Mouse (Mus musculus) heart, embryonic 16.5 days (tissue): Measurements from ENCODE around the gene Acot7. TPM values are rescaled to one million over a fixed set of nuclear protein-coding genes. Genes with fewer than 3 reads are reported as not detected.

ENCODE experiments used
- ATAC-seq: fragments of 200-750 bp; cut with Nextera tagmentation; replicated peaks from 2 replicates; pipeline ENCODE4 v1.8.0; 2017; ENCODE audit warnings: moderate number of reproducible peaks; ENCODE audit not compliant: insufficient read depth, low FRiP score; ENCODE audit errors: extremely low read depth
- H3K27ac ChIP-seq: fragments of 300-500 bp; sonication (generic); 2 replicates; pipeline ENCODE4 v1.5.1; 2014; ENCODE audit warnings: mild to moderate bottlenecking, low read length, control low read depth, moderate library complexity
- H3K27me3 ChIP-seq: fragments of 300-500 bp; sonication (generic); 2 replicates; pipeline ENCODE4 v1.6.1; 2014; ENCODE audit warnings: low read length, mixed read lengths; ENCODE audit not compliant: control insufficient read depth, insufficient read depth
- H3K36me3 ChIP-seq: fragments of 300-500 bp; sonication (generic); 2 replicates; pipeline ENCODE4 v1.6.1; 2014; ENCODE audit not compliant: control insufficient read depth, insufficient read depth
- H3K4me1 ChIP-seq: fragments of 300-500 bp; sonication (generic); 2 replicates; pipeline ENCODE4 v1.6.1; 2014; ENCODE audit warnings: low read length, mixed read lengths; ENCODE audit not compliant: control insufficient read depth, insufficient read depth
- H3K4me2 ChIP-seq: fragments of 300-500 bp; sonication (generic); 2 replicates; pipeline ENCODE4 v1.6.1; 2014; ENCODE audit warnings: low read depth, mild to moderate bottlenecking, control low read depth, low read length
- H3K4me3 ChIP-seq: fragments of 300-500 bp; sonication (generic); 2 replicates; pipeline ENCODE4 v1.5.1; 2014; ENCODE audit warnings: mild to moderate bottlenecking, control low read depth, low read length
- H3K9ac ChIP-seq: fragments of 300-500 bp; sonication (generic); 2 replicates; pipeline ENCODE4 v1.6.1; 2014; ENCODE audit warnings: low read length, control low read depth
- H3K9me3 ChIP-seq: fragments of 300-500 bp; sonication (generic); replicated peaks from 2 replicates; pipeline ENCODE4 v1.6.1; 2016; ENCODE audit warnings: low read length; ENCODE audit not compliant: control insufficient read depth
- WGBS: fragments of 180-500 bp; shearing (Covaris S2); extraction: QIAGEN DNeasy Blood & Tissue Kit; methylation state at CpG from one replicate; pipeline ENCODE4 v1.1.7; 2014; 5-methylcytosine and 5-hydroxymethylcytosine counted together
- polyA plus RNA-seq: library from polyadenylated mRNA; unstranded; fragments of >200 nt; fragmentation: Nextera tagmentation; extraction: Ambion mirVana; gene quantifications from 2 replicates; pipeline ENCODE4 v1.2.1, GENCODE M21; 2015

The Acot7 gene
- polyA plus RNA-seq, 1 experiment from 2014 or later, result 67.7 TPM

DNA sequence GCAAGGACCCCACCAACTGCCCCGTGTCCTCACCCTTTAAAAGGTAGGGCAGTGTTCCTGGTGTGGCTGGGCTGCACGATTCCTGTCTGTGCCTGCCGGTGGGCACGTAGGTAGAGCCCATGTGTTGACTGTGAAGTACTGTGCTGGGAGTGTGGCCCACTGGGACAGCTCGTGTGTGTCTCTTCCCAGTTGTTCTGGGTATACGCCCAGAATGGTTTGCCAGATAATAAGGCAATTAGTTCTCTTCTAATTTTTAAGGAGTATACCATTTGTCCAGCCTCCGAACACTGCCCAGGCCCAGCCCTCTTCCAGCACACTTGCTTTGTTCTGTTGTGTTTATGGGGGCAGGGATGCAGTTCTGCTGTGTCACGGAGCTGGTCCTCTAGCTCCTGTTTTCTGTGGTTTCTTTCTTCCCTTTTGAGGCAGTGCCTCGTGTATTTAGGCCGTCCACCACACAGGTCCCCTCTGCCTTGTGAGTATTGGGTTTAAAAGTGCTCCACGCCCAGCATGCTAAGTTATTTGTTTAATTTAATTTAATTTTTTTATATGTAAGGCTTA is 12.2 kb downstream of the Acot7 start:
- WGBS, result 62% methylated on average over 11 of the region's 11 CpGs
- Histone ChIP-seq H3K9me3 (no peaks in the 10 kb centered on the region), H3K36me3 (no peaks in the 10 kb centered on the region), H3K27me3 (no peaks in the 10 kb centered on the region), H3K9ac (no peak overlapping the region), H3K4me3 (no peak overlapping the region), H3K4me2 (no peak overlapping the region), H3K27ac (peak overlapping the region; percentile 17), H3K4me1 (peaks cover 43% of the 10 kb centered on the region)
- ATAC-seq, result no peak

DNA sequence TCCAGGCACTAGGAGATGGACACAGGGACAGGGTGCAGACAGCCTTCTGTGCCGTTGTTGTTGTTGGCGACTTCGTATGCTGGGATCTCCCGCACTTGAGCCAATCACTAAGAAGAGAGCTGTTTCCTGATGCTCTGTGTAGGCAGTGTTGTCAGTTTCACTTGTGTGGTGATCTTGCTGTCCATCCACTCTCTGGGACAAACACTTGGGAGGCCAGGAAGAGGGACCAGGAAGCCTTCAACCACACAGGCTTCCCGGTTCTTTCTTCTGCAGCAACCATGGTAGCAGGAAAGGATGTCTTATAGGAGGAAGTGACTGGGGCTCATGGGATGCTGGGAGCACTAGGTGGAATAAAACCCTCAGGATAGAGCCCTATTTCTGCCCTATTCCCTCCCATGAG is 12.8 kb downstream of the Acot7 start:
- no peak for ATAC-seq
- Histone ChIP-seq H3K4me1 (peaks cover 38% of the 10 kb centered on the region), H3K4me2 (no peak overlapping the region), H3K36me3 (no peaks in the 10 kb centered on the region), H3K27ac (peak overlapping the region; percentile 17), H3K9me3 (no peaks in the 10 kb centered on the region), H3K27me3 (no peaks in the 10 kb centered on the region), H3K9ac (no peak overlapping the region; the same call in 1 of the 2 replicates), H3K4me3 (no peak overlapping the region)
- 52% methylated on average over 5 of the region's 5 CpGs for WGBS

DNA sequence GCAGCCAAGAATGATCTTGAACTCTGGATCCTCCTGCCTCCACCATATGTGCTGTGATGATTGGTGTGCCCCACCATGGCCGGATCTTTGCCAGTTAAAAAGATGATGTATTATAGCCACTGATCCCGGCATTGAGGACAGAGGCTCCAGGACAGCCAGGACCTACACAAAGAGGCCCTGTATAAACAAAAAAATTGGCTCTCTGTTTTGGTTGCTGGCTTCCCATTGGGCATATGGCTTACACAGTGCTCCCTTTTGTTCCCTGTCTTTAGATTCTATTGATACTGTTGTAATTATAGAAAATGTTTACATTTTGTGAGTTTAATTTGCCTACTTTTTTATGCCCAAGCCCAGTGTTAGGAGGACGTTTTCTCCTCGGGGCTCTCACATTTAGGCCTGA is 14.6 kb downstream of the Acot7 start:
- no peaks in the 10 kb centered on the region for H3K9me3 ChIP-seq
- WGBS, result 64% methylated on average over 4 of the region's 4 CpGs
- H3K27ac ChIP-seq, result no peak overlapping the region
- H3K4me2 ChIP-seq, result no peak overlapping the region
- no peak overlapping the region for H3K4me3 ChIP-seq
- no peaks in the 10 kb centered on the region for H3K27me3 ChIP-seq
- H3K36me3 ChIP-seq, result no peaks in the 10 kb centered on the region
- ATAC-seq, result no peak
- no peak overlapping the region for H3K9ac ChIP-seq
- peaks cover 22% of the 10 kb centered on the region for H3K4me1 ChIP-seq

DNA sequence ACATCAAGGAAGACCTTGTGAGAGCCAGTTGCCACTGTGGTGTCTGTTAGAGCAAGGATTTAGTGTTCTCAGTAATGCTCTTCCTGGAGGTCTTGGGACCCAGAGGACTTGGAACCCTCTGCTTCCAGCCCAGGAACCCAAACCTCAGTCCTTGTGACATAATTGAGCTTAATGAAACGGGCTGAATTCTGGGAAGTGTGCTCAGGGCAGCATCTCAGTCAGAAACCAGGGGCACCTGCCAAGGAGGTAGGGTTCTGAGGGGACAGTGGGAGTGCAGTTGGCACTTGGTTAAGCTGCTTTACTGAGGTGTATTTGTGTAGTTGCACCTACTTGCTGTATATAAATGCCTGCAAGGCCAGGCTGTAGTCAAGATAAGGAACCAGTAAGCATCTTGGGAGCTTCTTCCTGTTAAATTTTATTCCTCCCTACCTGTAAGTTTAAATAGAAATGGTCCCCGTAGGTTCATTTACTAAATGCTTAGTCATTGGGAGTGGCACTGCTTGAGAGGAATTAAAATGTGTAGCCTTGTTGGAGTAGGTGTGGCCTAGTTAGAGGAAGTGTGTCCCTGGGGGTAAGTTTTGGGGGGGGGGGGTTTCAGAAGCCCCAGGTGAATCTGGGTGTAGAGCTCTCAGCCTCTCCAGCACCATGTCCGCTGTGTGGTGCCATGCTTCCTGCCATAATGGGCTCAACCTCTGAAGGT is 16.7 kb downstream of the Acot7 start:
- Histone ChIP-seq H3K4me3 (no peak overlapping the region), H3K36me3 (no peaks in the 10 kb centered on the region), H3K27me3 (no peaks in the 10 kb centered on the region), H3K27ac (no peak overlapping the region), H3K9ac (no peak overlapping the region), H3K4me2 (no peak overlapping the region), H3K9me3 (no peaks in the 10 kb centered on the region), H3K4me1 (peaks cover 20% of the 10 kb centered on the region)
- ATAC-seq, result no peak
- 76% methylated on average over 3 of the region's 3 CpGs for WGBS

DNA sequence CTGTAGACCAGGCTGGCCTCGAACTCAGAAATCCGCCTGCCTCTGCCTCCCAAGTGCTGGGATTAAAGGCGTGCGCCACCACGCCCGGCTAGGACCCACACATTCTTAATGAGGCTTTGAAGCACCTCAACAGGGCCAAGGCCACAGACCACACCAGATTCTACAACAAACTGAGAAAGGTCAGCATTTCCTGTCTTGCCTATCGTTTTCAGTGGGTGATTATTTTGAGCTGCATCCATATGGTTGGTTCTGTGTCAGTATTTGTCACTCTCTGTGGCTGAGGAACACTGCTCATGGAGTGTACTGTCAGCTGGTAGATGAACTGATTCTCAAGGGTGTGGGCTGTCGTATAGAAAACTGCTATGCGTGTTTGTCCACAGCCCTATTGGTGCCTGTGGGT is 18.3 kb downstream of the Acot7 start:
- peaks cover 9% of the 10 kb centered on the region; the same call in 1 of the 2 replicates for H3K4me1 ChIP-seq
- no peak overlapping the region for H3K4me3 ChIP-seq
- 91% methylated on average over 8 of the region's 9 CpGs for WGBS
- no peaks in the 10 kb centered on the region for H3K9me3 ChIP-seq
- H3K36me3 ChIP-seq, result no peaks in the 10 kb centered on the region
- H3K9ac ChIP-seq, result no peak overlapping the region
- ATAC-seq, result no peak
- H3K4me2 ChIP-seq, result no peak overlapping the region
- no peak overlapping the region for H3K27ac ChIP-seq
- no peaks in the 10 kb centered on the region for H3K27me3 ChIP-seq

DNA sequence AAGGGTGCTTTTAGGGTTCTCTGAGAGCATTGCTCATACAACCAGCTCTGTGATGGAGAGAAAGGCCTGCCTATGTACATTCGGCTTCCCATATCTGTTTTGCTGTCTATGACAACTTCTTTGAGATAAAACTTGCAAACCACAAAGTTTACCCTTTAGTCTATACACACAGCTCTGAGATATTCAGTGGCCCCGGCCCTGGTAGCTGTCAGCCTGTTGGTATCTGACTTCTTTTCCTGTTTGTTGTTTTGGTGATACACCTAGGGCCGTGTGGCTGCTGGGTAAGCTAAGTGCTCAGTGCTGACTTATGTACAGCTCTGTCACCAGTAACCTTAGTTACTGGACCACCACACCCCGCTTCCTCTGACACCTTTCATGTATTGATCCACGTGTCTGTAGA is 19.6 kb downstream of the Acot7 start:
- H3K9ac ChIP-seq, result no peak overlapping the region
- 56% methylated on average over 5 of the region's 5 CpGs for WGBS
- H3K36me3 ChIP-seq, result no peaks in the 10 kb centered on the region
- H3K4me3 ChIP-seq, result no peak overlapping the region
- H3K9me3 ChIP-seq, result no peaks in the 10 kb centered on the region
- H3K27me3 ChIP-seq, result no peaks in the 10 kb centered on the region
- no peak for ATAC-seq
- peaks cover 18% of the 10 kb centered on the region for H3K4me1 ChIP-seq
- H3K4me2 ChIP-seq, result no peak overlapping the region
- H3K27ac ChIP-seq, result no peak overlapping the region

DNA sequence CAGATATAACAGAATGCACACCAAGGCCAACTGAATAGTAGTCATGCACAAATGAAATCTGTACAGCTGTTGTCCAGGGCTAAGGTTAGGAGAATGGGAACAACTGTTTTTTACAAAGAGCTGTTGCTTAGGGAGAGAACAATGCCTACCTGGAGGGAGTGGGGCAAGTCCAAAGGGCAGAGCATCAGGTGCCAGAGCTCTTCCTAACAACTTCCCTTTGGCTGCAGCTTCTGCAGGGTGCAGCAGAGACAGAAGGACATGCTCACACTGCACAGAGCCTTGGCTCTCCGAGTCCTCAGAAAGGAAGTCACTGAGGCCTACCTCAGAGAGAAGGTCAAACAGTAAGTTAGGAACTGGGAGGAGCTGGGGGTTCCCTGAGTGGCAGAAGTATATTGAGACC is 21.7 kb downstream of the Acot7 start:
- H3K27ac ChIP-seq, result no peak overlapping the region
- ATAC-seq, result no peak
- peaks cover 36% of the 10 kb centered on the region for H3K4me1 ChIP-seq
- H3K4me3 ChIP-seq, result no peak overlapping the region
- 59% methylated on average over 1 of the region's 1 CpGs for WGBS
- H3K4me2 ChIP-seq, result no peak overlapping the region
- no peak overlapping the region for H3K9ac ChIP-seq
- no peaks in the 10 kb centered on the region for H3K27me3 ChIP-seq
- no peaks in the 10 kb centered on the region for H3K9me3 ChIP-seq
- H3K36me3 ChIP-seq, result no peaks in the 10 kb centered on the region

DNA sequence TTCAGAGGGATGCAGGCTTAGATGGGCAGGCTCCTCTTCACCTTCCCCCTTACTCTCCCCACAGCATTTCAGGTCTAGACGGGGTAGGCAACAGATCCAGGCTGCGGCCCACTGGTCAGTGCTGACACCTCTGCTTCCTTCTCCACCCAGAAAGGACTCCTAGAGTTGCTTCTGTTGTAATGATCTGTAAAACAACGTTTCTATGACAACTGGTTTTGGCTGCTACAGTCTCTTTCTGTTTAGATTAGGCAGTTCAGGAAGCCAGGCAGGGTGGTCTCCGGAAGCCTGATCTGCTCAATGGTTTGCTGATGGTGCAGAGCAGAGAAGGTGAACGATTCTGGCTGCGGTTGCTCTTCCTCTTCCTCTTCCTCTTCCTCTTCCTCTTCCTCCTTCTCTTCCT is 23.6 kb downstream of the Acot7 start:
- H3K27ac ChIP-seq, result no peak overlapping the region

DNA sequence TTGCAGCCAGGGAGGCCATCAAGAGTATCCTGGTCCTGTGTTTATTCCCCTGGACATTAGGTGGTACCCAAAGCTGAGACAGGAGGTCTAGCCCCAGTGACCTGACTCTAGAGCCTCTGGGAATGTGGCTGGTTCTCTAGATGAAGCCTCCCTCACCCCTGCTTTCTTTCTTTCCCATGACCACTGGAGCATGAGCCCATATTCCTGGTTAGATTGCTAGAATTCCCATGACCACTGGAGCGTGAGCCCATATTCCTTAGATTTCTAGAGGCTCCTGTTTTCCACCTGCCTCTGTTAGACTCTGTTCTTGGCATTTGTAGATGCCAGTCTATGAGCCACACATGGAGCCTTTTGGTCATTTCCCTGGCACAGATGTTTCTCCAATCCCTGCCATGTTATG is 24.5 kb downstream of the Acot7 start:
- H3K9me3 ChIP-seq, result no peaks in the 10 kb centered on the region
- 95% methylated on average over 1 of the region's 1 CpGs for WGBS
- no peak overlapping the region for H3K4me2 ChIP-seq
- H3K36me3 ChIP-seq, result no peaks in the 10 kb centered on the region
- no peaks in the 10 kb centered on the region for H3K27me3 ChIP-seq
- ATAC-seq, result no peak
- no peak overlapping the region for H3K4me3 ChIP-seq
- no peak overlapping the region for H3K27ac ChIP-seq
- H3K4me1 ChIP-seq, result peaks cover 39% of the 10 kb centered on the region
- H3K9ac ChIP-seq, result no peak overlapping the region

More for the DNA sequence above, 23.6 kb downstream of the Acot7 start:
- Histone ChIP-seq H3K4me3 (no peak overlapping the region), H3K4me1 (peaks cover 39% of the 10 kb centered on the region), H3K27me3 (no peaks in the 10 kb centered on the region), H3K9ac (no peak overlapping the region), H3K9me3 (no peaks in the 10 kb centered on the region), H3K4me2 (no peak overlapping the region), H3K36me3 (no peaks in the 10 kb centered on the region)
- WGBS, result 46% methylated on average over 6 of the region's 6 CpGs
- peak; percentile 49; the same call in 1 of the 2 replicates for ATAC-seq
